Mouse (Mus musculus) stomach, embryonic 14.5 days (tissue): ENCODE measurements around the gene Igfbp6. TPM values are rescaled to one million over a fixed set of nuclear protein-coding genes. Genes with fewer than 3 reads are reported as not detected.

Source experiments
- ATAC-seq: fragments of 200-750 bp; cut with Nextera tagmentation; 2 replicates; pipeline ENCODE4 v1.8.0; 2017; ENCODE audit warnings: low read depth, moderate TSS enrichment; ENCODE audit not compliant: insufficient number of reproducible peaks, insufficient read depth, low FRiP score
- H3K27ac ChIP-seq: fragments of 300-500 bp; sonication (generic); 2 replicates; pipeline ENCODE4 v1.5.1; 2014; ENCODE audit warnings: mild to moderate bottlenecking, low read length, moderate library complexity, mixed read lengths
- H3K27me3 ChIP-seq: fragments of 300-500 bp; sonication (generic); 2 replicates; pipeline ENCODE4 v1.6.1; 2014; ENCODE audit warnings: low read length, control low read depth, mixed read lengths; ENCODE audit not compliant: control insufficient read depth, insufficient read depth
- H3K36me3 ChIP-seq: fragments of 300-500 bp; sonication (generic); 2 replicates; pipeline ENCODE4 v1.6.1; 2014; ENCODE audit warnings: mild to moderate bottlenecking, control low read depth, low read length, moderate library complexity, mixed read lengths; ENCODE audit not compliant: control insufficient read depth, insufficient read depth
- H3K4me1 ChIP-seq: fragments of 300-500 bp; sonication (generic); 2 replicates; pipeline ENCODE4 v1.6.1; 2014; ENCODE audit warnings: low read length, control low read depth, mixed read lengths; ENCODE audit not compliant: control insufficient read depth, insufficient read depth
- H3K4me2 ChIP-seq: fragments of 300-500 bp; sonication (generic); replicated peaks from 2 replicates; pipeline ENCODE4 v1.6.1; 2014; ENCODE audit warnings: low read depth, low read length, control low read depth
- H3K4me3 ChIP-seq: fragments of 300-500 bp; sonication (generic); 2 replicates; pipeline ENCODE4 v1.5.1; 2014; ENCODE audit warnings: low read depth, low read length, control low read depth
- H3K9ac ChIP-seq: fragments of 300-500 bp; sonication (generic); replicated peaks from 2 replicates; pipeline ENCODE4 v1.6.1; 2014; ENCODE audit warnings: low read depth, mild to moderate bottlenecking, control low read depth, low read length, moderate library complexity, mixed read lengths
- H3K9me3 ChIP-seq: fragments of 300-500 bp; sonication (generic); 2 replicates; pipeline ENCODE4 v1.6.1; 2016; ENCODE audit warnings: low read depth, low read length, control low read depth; ENCODE audit not compliant: control insufficient read depth
- WGBS: fragments of 180-500 bp; shearing (Covaris S2); extraction: QIAGEN DNeasy Blood & Tissue Kit; methylation state at CpG from one replicate; pipeline ENCODE4 v1.1.7; 2014; 5-methylcytosine and 5-hydroxymethylcytosine counted together
- polyA plus RNA-seq: library from polyadenylated mRNA; unstranded; fragments of >200 nt; fragmentation: Nextera tagmentation; extraction: Ambion mirVana; gene quantifications from 2 replicates; pipeline ENCODE4 v1.2.1, GENCODE M21; 2014

Igfbp6 gene
- polyA plus RNA-seq, 1 experiment from 2014 or later, result 13.1 TPM

DNA sequence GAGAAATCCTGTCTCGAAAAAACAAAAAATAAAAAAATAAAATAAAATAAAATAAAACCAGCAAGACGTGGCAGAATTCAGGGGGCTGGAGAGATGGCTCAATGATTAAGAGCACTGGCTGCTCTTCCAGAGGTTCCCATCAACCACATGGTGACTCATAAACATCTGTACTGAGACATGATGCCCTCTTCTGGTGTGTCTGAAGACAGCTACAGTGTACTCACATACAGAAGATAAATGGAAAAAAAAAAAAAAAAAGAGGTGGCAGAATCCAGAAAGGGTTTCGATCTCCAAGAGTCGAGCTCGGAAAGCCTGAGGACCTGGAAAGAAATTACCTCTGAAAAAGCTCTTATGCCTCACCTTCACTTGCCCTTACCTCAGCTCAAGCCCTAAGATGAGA is 3.0 kb upstream of the Igfbp6 start:
- H3K4me3 ChIP-seq, result no peak overlapping the region
- H3K9ac ChIP-seq, result no peak overlapping the region
- no peak overlapping the region for H3K27ac ChIP-seq
- ATAC-seq, result no peak
- peaks cover 17% of the 10 kb centered on the region for H3K4me1 ChIP-seq
- H3K9me3 ChIP-seq, result no peaks in the 10 kb centered on the region
- WGBS, result 88% methylated on average over 5 of the region's 5 CpGs
- H3K36me3 ChIP-seq, result no peaks in the 10 kb centered on the region
- no peak overlapping the region for H3K4me2 ChIP-seq
- 0 out of 2 replicates have a peak, but pooled peaks cover 3% of the 10 kb centered on the region for H3K27me3 ChIP-seq

- 0 out of 2 replicates have a peak, but pooled peaks cover 3% of the 10 kb centered on the region for H3K27me3 ChIP-seq
- no peaks in the 10 kb centered on the region for H3K36me3 ChIP-seq
- no peak overlapping the region for H3K4me3 ChIP-seq
- no peak for ATAC-seq
- no peak overlapping the region for H3K9ac ChIP-seq
- H3K9me3 ChIP-seq, result no peaks in the 10 kb centered on the region
- H3K4me1 ChIP-seq, result peaks cover 17% of the 10 kb centered on the region
- H3K27ac ChIP-seq, result no peak overlapping the region
- no peak overlapping the region for H3K4me2 ChIP-seq
- WGBS, result 49% methylated on average over 23 of the region's 23 CpGs
Observed at GRCm38 (mm10) chr15:102142914-102143912, 949 bp upstream of the Igfbp6 start.

- Histone ChIP-seq H3K36me3 (no peaks in the 10 kb centered on the region), H3K4me3 (peak overlapping the region; percentile 7; the same call in 1 of the 2 replicates), H3K27ac (no peak overlapping the region), H3K27me3 (0 out of 2 replicates have a peak, but pooled peaks cover 3% of the 10 kb centered on the region), H3K4me2 (peak overlapping the region; percentile 39), H3K9ac (no peak overlapping the region), H3K9me3 (no peaks in the 10 kb centered on the region), H3K4me1 (peaks cover 17% of the 10 kb centered on the region)
- WGBS, result 14% methylated on average over 19 of the region's 19 CpGs
- no peak for ATAC-seq
Observed at GRCm38 (mm10) chr15:102144726-102145125, 564 bp downstream of the Igfbp6 start.

- no peak overlapping the region for H3K4me3 ChIP-seq
Observed at GRCm38 (mm10) chr15:102145330-102145729, 1.2 kb downstream of the Igfbp6 start.

DNA sequence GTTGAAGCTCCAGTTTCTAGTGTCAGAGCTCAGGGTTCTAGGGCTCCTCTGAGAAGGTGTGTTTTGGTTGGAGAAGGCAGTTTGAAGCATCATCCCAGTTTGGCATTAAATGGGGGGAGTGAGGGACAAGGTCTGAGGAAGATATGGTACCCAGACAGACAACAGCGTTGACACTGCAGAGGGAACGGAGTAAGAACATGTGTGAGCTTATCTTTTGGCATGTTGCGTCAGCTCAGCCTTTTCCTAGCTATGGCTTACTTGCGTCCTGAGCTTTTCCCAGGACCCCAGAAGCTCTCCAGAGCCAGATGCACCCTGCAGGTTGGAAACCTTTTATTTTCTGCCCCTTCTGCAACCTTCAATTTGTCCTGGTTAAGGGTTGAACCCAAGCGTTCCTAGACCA is 1.9 kb downstream of the Igfbp6 start:
- Histone ChIP-seq H3K4me3 (no peak overlapping the region), H3K36me3 (no peaks in the 10 kb centered on the region), H3K27ac (no peak overlapping the region), H3K4me1 (peaks cover 29% of the 10 kb centered on the region), H3K9me3 (no peaks in the 10 kb centered on the region), H3K9ac (no peak overlapping the region), H3K27me3 (0 out of 2 replicates have a peak, but pooled peaks cover 3% of the 10 kb centered on the region), H3K4me2 (no peak overlapping the region)
- ATAC-seq, result no peak
- WGBS, result 88% methylated on average over 5 of the region's 5 CpGs

More at GRCm38 (mm10) chr15:102145330-102145729, 1.2 kb downstream of the Igfbp6 start:
- 84% methylated on average over 10 of the region's 10 CpGs for WGBS
- Histone ChIP-seq H3K27me3 (0 out of 2 replicates have a peak, but pooled peaks cover 3% of the 10 kb centered on the region), H3K4me1 (peaks cover 22% of the 10 kb centered on the region), H3K9ac (no peak overlapping the region), H3K4me2 (no peak overlapping the region), H3K9me3 (no peaks in the 10 kb centered on the region), H3K36me3 (no peaks in the 10 kb centered on the region), H3K27ac (no peak overlapping the region)
- no peak for ATAC-seq

- no peak overlapping the region for H3K4me2 ChIP-seq
- H3K27me3 ChIP-seq, result 0 out of 2 replicates have a peak, but pooled peaks cover 3% of the 10 kb centered on the region
- WGBS, result 4% methylated on average over 1 of the region's 1 CpGs
- no peak overlapping the region for H3K9ac ChIP-seq
- no peak for ATAC-seq
- H3K27ac ChIP-seq, result no peak overlapping the region
- no peak overlapping the region for H3K4me3 ChIP-seq
- no peaks in the 10 kb centered on the region for H3K9me3 ChIP-seq
- H3K4me1 ChIP-seq, result peaks cover 30% of the 10 kb centered on the region
- no peaks in the 10 kb centered on the region for H3K36me3 ChIP-seq
Observed at GRCm38 (mm10) chr15:102146882-102147281, 2.7 kb downstream of the Igfbp6 start.

GRCm38 (mm10) chr15:102147674-102148402 is 3.7 kb downstream of the Igfbp6 start:
- no peak overlapping the region for H3K9ac ChIP-seq
- H3K9me3 ChIP-seq, result no peaks in the 10 kb centered on the region
- 0 out of 2 replicates have a peak, but pooled peaks cover 3% of the 10 kb centered on the region for H3K27me3 ChIP-seq
- no peak overlapping the region for H3K27ac ChIP-seq
- H3K36me3 ChIP-seq, result no peaks in the 10 kb centered on the region
- ATAC-seq, result no peak
- H3K4me2 ChIP-seq, result no peak overlapping the region
- 63% methylated on average over 16 of the region's 16 CpGs for WGBS
- H3K4me1 ChIP-seq, result peaks cover 29% of the 10 kb centered on the region
- H3K4me3 ChIP-seq, result no peak overlapping the region

DNA sequence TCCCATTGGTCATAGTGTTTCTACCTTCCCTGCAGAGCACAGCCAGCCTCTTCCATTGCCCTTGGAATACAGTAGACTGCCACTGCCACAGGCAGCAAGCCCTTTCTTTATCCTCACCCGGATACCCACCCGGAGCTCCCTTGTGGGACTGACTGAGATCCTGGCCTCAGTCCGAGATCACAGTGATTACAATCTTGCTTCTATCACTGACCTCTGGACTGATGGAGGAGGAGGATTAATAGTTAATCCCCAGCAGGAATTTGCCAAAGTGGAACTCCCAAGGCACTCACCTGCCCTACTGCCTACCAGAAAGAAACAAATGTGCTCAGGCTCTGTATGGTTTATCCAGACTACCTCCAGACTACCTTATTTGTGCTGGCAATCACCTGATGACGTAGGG is 5.4 kb downstream of the Igfbp6 start:
- Histone ChIP-seq H3K4me1 (peaks cover 19% of the 10 kb centered on the region), H3K27ac (no peak overlapping the region), H3K36me3 (no peaks in the 10 kb centered on the region), H3K27me3 (no peaks in the 10 kb centered on the region), H3K4me2 (no peak overlapping the region), H3K9ac (no peak overlapping the region), H3K9me3 (no peaks in the 10 kb centered on the region), H3K4me3 (no peak overlapping the region)
- ATAC-seq, result no peak
- WGBS, result 63% methylated on average over 4 of the region's 4 CpGs
